Mouse (Mus musculus) small intestine, adult 2 months (tissue): Measurements from ENCODE around the gene Rhebl1. TPM values are rescaled to one million over a fixed set of nuclear protein-coding genes. Genes with fewer than 3 reads are reported as not detected.
"Not testable (repeated sequence)": the region's sequence is repeated elsewhere in the genome, so short reads cannot be mapped to it uniquely, and the experiment has no call there.

Experiments
- H3K27ac ChIP-seq: fragments of 200-500 bp; 2 replicates; pipeline ENCODE4 v1.5.1; 2012; ENCODE audit warnings: low read depth, low read length, control low read depth, inconsistent platforms; ENCODE audit not compliant: insufficient read depth
- H3K27me3 ChIP-seq: fragments of 200-500 bp; 2 replicates; pipeline ENCODE4 v1.6.1; 2012; ENCODE audit warnings: mild to moderate bottlenecking, moderate library complexity, low read length, inconsistent platforms; ENCODE audit not compliant: control insufficient read depth, insufficient read depth
- H3K36me3 ChIP-seq: fragments of 200-500 bp; 2 replicates; pipeline ENCODE4 v1.6.1; 2012; ENCODE audit warnings: mild to moderate bottlenecking, low read length, control low read depth, inconsistent platforms; ENCODE audit not compliant: control insufficient read depth, insufficient read depth
- H3K4me1 ChIP-seq: fragments of 200-500 bp; 2 replicates; pipeline ENCODE4 v1.6.1; 2012; ENCODE audit warnings: low read length, inconsistent platforms, mixed read lengths; ENCODE audit not compliant: control insufficient read depth, insufficient read depth, insufficient read length
- H3K4me3 ChIP-seq: fragments of 200-500 bp; 2 replicates; pipeline ENCODE4 v1.5.1; 2012; ENCODE audit warnings: low read depth, mild to moderate bottlenecking, control low read depth, inconsistent platforms, low read length, moderate library complexity
- CTCF ChIP-seq: fragments of 200-500 bp; IDR thresholded peaks from 2 replicates; pipeline ENCODE4 v1.5.1; 2012; ENCODE audit warnings: low read depth, mild to moderate bottlenecking, control low read depth, inconsistent platforms, low read length, moderate library complexity, mixed read lengths; ENCODE audit not compliant: insufficient replicate concordance, insufficient read length; ENCODE audit errors: extremely low read depth
- POLR2A ChIP-seq: fragments of 200-500 bp; IDR thresholded peaks from 2 replicates; pipeline ENCODE4 v1.6.1; 2012; ENCODE audit warnings: low read depth, mild to moderate bottlenecking, control low read depth, inconsistent platforms, low read length, moderate library complexity
- WGBS: fragments of 180-500 bp; shearing (Covaris S2); methylation state at CpG from one replicate; pipeline ENCODE4 v1.1.7; 2018; 5-methylcytosine and 5-hydroxymethylcytosine counted together
- polyA plus RNA-seq: library from polyadenylated mRNA; depleted of rRNA; stranded (reverse); fragments of >200 nt; gene quantifications from 2 replicates; pipeline ENCODE4 v1.2.3, GENCODE M21; 2012; rRNA removed

Gene Rhebl1
- polyA plus RNA-seq, result 5.3 and 24.1 TPM in 2 replicates

- Histone ChIP-seq H3K4me3 (peak within 1 kb of the TSS; percentile 76), H3K27me3 (peaks cover 54% of the 10 kb centered on the region), H3K36me3 (no peaks in the 10 kb centered on the region), H3K27ac (no peak within 1 kb of the TSS), H3K4me1 (peaks cover 20% of the 10 kb centered on the region)
- WGBS, result under 1% methylated on average over 77 of the region's 77 CpGs
- TF ChIP-seq CTCF (no peak), POLR2A (no peak)
Measured at GRCm38 (mm10) chr15:98893940-98894745, at the start of gene Rhebl1. Gene Rhebl1, minus strand, starts transcription at chr15:98894540.

- Histone ChIP-seq H3K4me1 (no peaks in the 10 kb centered on the region), H3K27ac (no peak overlapping the region), H3K27me3 (no peaks in the 10 kb centered on the region), H3K36me3 (no peaks in the 10 kb centered on the region), H3K4me3 (no peak overlapping the region)
- TF ChIP-seq CTCF (no peak), POLR2A (no peak)
- 84% methylated on average over 4 of the region's 4 CpGs for WGBS
Measured at GRCm38 (mm10) chr15:98943133-98943532, 48.8 kb upstream of the Rhebl1 start.

GRCm38 (mm10) chr15:98942081-98942480 lies 47.7 kb upstream of the Rhebl1 start:
- no peaks in the 10 kb centered on the region for H3K36me3 ChIP-seq
- WGBS, result 83% methylated on average over 4 of the region's 4 CpGs
- no peak overlapping the region for H3K27ac ChIP-seq
- TF ChIP-seq POLR2A (no peak), CTCF (no peak)
- H3K27me3 ChIP-seq, result no peaks in the 10 kb centered on the region
- H3K4me3 ChIP-seq, result no peak overlapping the region
- no peaks in the 10 kb centered on the region for H3K4me1 ChIP-seq

GRCm38 (mm10) chr15:98941539-98941938 lies 47.2 kb upstream of the Rhebl1 start:
- Histone ChIP-seq H3K4me1 (no peaks in the 10 kb centered on the region), H3K36me3 (no peaks in the 10 kb centered on the region), H3K27me3 (no peaks in the 10 kb centered on the region), H3K4me3 (no peak overlapping the region), H3K27ac (no peak overlapping the region)
- TF ChIP-seq POLR2A, result no peak
- TF ChIP-seq CTCF, result no peak
- 78% methylated on average over 2 of the region's 2 CpGs for WGBS

- TF ChIP-seq CTCF (no peak), POLR2A (no peak)
- Histone ChIP-seq H3K27me3 (no peaks in the 10 kb centered on the region), H3K27ac (no peak overlapping the region), H3K36me3 (no peaks in the 10 kb centered on the region), H3K4me1 (no peaks in the 10 kb centered on the region), H3K4me3 (no peak overlapping the region)
- 83% methylated on average over 10 of the region's 10 CpGs for WGBS
Measured at GRCm38 (mm10) chr15:98940816-98941215, 46.5 kb upstream of the Rhebl1 start.

- Histone ChIP-seq H3K4me3 (peak within 1 kb of the TSS; percentile 72), H3K27ac (peak within 1 kb of the TSS; percentile 83), H3K4me1 (peaks cover 2% of the 10 kb centered on the region; the same call in 1 of the 2 replicates), H3K27me3 (no peaks in the 10 kb centered on the region), H3K36me3 (peaks cover 5% of the 10 kb centered on the region; the same call in 1 of the 2 replicates)
- 1% methylated on average over 53 of the region's 58 CpGs for WGBS
- TF ChIP-seq POLR2A, result peak; percentile 83
- TF ChIP-seq CTCF, result no peak
Measured at GRCm38 (mm10) chr15:98934217-98934839, 40.0 kb upstream of the Rhebl1 start, which contains the start of gene Tuba1b. Gene Tuba1b, minus strand, starts transcription at chr15:98934565.

GRCm38 (mm10) chr15:98933833-98934216 lies 39.5 kb upstream of the Rhebl1 start:
- Histone ChIP-seq H3K27ac (peak overlapping the region; percentile 83), H3K4me3 (peak overlapping the region; percentile 72), H3K36me3 (peaks cover 5% of the 10 kb centered on the region; the same call in 1 of the 2 replicates), H3K27me3 (no peaks in the 10 kb centered on the region), H3K4me1 (peaks cover 2% of the 10 kb centered on the region; the same call in 1 of the 2 replicates)
- under 1% methylated on average over 34 of the region's 35 CpGs for WGBS
- TF ChIP-seq POLR2A, result no peak
- TF ChIP-seq CTCF, result no peak

- H3K4me1 ChIP-seq, H3K36me3 ChIP-seq, H3K27me3 ChIP-seq: not testable (repeated sequence)
- Histone ChIP-seq H3K4me3 (peak overlapping the region; percentile 57), H3K27ac (peak overlapping the region; percentile 24; the same call in 1 of the 2 replicates)
- 2% methylated on average over 8 of the region's 9 CpGs for WGBS
Measured at GRCm38 (mm10) chr15:98933004-98933671, 38.8 kb upstream of the Rhebl1 start.
